Mouse (Mus musculus) naive thymus-derived CD4-positive, alpha-beta T cell, adult 2 months (primary cell): ENCODE measurements around the gene 1700023F06Rik.
"Not testable (repeated sequence)": the region's sequence is repeated elsewhere in the genome, so short reads cannot be mapped to it uniquely, and the experiment has no call there.

Experiments used
- DNase-seq: peaks from one replicate; pipeline ENCODE4 v3.0.0-alpha.2; 2011; ENCODE audit warnings: low read depth

The 1700023F06Rik gene

GRCm38 (mm10) chr11:103222718-103223117 lies 14.4 kb upstream of the 1700023F06Rik start:
- not testable (repeated sequence) for DNase-seq

- DNase-seq: no peak
These were observed 13.1 kb upstream of the 1700023F06Rik start for GRCm38 (mm10) chr11:103221437-103221836.

GRCm38 (mm10) chr11:103219995-103220394 lies 11.6 kb upstream of the 1700023F06Rik start:
- no peak for DNase-seq

- no peak for DNase-seq
These were observed 10.9 kb upstream of the 1700023F06Rik start for GRCm38 (mm10) chr11:103219259-103219658.

- DNase-seq: no peak
These were observed 10.2 kb upstream of the 1700023F06Rik start for GRCm38 (mm10) chr11:103218517-103218901.

- peak; percentile 88 for DNase-seq
These were observed 9.6 kb upstream of the 1700023F06Rik start, which contains the start of gene Spata32 for GRCm38 (mm10) chr11:103217790-103218516. TSS of gene Spata32 (minus strand) at chr11:103218432.

- no peak for DNase-seq
These were observed 7.0 kb upstream of the 1700023F06Rik start for GRCm38 (mm10) chr11:103215355-103215754.

- DNase-seq: peak; percentile 40
These were observed 5.4 kb upstream of the 1700023F06Rik start for GRCm38 (mm10) chr11:103213712-103214111.

- DNase-seq: no peak
These were observed 1.9 kb upstream of the 1700023F06Rik start for GRCm38 (mm10) chr11:103210291-103210690.

GRCm38 (mm10) chr11:103206203-103206602 lies 2.2 kb downstream of the 1700023F06Rik start:
- DNase-seq: no peak

- no peak for DNase-seq
These were observed 6.0 kb downstream of the 1700023F06Rik start for GRCm38 (mm10) chr11:103202376-103202775.

GRCm38 (mm10) chr11:103201664-103202063 lies 6.7 kb downstream of the 1700023F06Rik start:
- no peak for DNase-seq

- DNase-seq: no peak
These were observed 9.2 kb downstream of the 1700023F06Rik start for GRCm38 (mm10) chr11:103198911-103199803.

- no peak for DNase-seq
These were observed 10.0 kb downstream of the 1700023F06Rik start for GRCm38 (mm10) chr11:103198339-103198738.

- no peak for DNase-seq
These were observed 11.0 kb downstream of the 1700023F06Rik start for GRCm38 (mm10) chr11:103197340-103197739.

- no peak for DNase-seq
These were observed 12.7 kb downstream of the 1700023F06Rik start for GRCm38 (mm10) chr11:103195656-103196055.

GRCm38 (mm10) chr11:103195236-103195635 lies 13.1 kb downstream of the 1700023F06Rik start:
- no peak for DNase-seq

- DNase-seq: no peak
These were observed 14.6 kb downstream of the 1700023F06Rik start for GRCm38 (mm10) chr11:103193825-103194168.

GRCm38 (mm10) chr11:103192956-103193824 lies 15.2 kb downstream of the 1700023F06Rik start:
- DNase-seq: no peak

- no peak for DNase-seq
These were observed 16.0 kb downstream of the 1700023F06Rik start for GRCm38 (mm10) chr11:103192230-103192955.

- peak; percentile 77 for DNase-seq
These were observed 23.5 kb downstream of the 1700023F06Rik start for GRCm38 (mm10) chr11:103184891-103185290.
